Mouse (Mus musculus) lung, postnatal 0 days (tissue): ENCODE measurements around the gene Mgat4a.
A peak's percentile ranks its signal among the peaks of the same experiment; 100 is the strongest.

Experiments
- CTCF ChIP-seq: IDR thresholded peaks from 2 replicates; pipeline ENCODE4 v1.5.1; 2016; ENCODE audit warnings: antibody characterized with exemption, mild to moderate bottlenecking
- EP300 ChIP-seq: IDR thresholded peaks from 2 replicates; pipeline ENCODE4 v1.6.1; 2016; ENCODE audit warnings: antibody characterized with exemption, mild to moderate bottlenecking, control low read depth

DNA sequence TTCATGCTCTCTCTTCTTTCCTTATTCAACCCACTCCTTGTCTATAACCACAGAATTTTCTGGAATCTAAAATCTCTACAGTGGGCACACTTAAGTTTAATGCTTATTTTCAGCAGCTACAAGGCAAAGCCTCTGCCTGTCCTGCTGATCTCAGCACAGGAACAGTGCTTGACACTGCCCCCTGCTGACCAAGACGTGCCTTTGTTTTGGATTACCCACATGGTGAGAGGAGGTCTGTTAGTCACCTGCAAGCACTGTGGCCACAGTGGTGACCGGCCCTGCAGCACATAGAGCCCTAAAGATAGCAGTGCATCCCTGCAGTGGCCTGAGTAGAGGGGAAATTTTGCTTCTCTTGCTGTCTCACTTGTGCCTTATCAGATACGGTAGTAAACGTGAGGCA is 139.1 kb downstream of the Mgat4a start:
- TF ChIP-seq CTCF (peak; percentile 87), EP300 (no peak)
